Mouse (Mus musculus) heart, adult 8-10 months (tissue): ENCODE measurements around the gene Itpripl2. TPM values are rescaled to one million over a fixed set of nuclear protein-coding genes. Genes with fewer than 3 reads are reported as not detected.

ENCODE experiments used
- DNase-seq: peaks from one replicate; pipeline ENCODE4 v3.0.0; 2022; ENCODE audit warnings: low spot score
- total RNA-seq, 4 experiments: library from RNA; stranded (reverse); gene quantifications; 2 replicates each; pipeline ENCODE4 v1.2.4; 2022

Itpripl2 gene
- total RNA-seq, 4 experiments from 2014 or later: 15.0 to 23.1 (median 19.3) TPM

GRCm38 (mm10) chr7:118488060-118488664 lies 3.6 kb downstream of the Itpripl2 start:
- no peak for DNase-seq

GRCm38 (mm10) chr7:118486917-118487316 lies 4.9 kb downstream of the Itpripl2 start:
- DNase-seq: no peak

GRCm38 (mm10) chr7:118483996-118484395 lies 7.8 kb downstream of the Itpripl2 start:
- DNase-seq: no peak

GRCm38 (mm10) chr7:118482001-118482400 lies 9.8 kb downstream of the Itpripl2 start:
- DNase-seq: no peak

- peak; percentile 52 for DNase-seq
Measured at GRCm38 (mm10) chr7:118481047-118481810, 10.5 kb downstream of the Itpripl2 start.

GRCm38 (mm10) chr7:118480160-118480709 lies 11.5 kb downstream of the Itpripl2 start:
- no peak for DNase-seq

GRCm38 (mm10) chr7:118478835-118479312 lies 12.9 kb downstream of the Itpripl2 start:
- DNase-seq: peak; percentile 90

GRCm38 (mm10) chr7:118476428-118476827 lies 15.3 kb downstream of the Itpripl2 start:
- DNase-seq: no peak

- peak; percentile 69 for DNase-seq
Measured at GRCm38 (mm10) chr7:118475008-118475705, 16.6 kb downstream of the Itpripl2 start.

- no peak for DNase-seq
Measured at GRCm38 (mm10) chr7:118472886-118473285, 18.9 kb downstream of the Itpripl2 start.

GRCm38 (mm10) chr7:118468060-118468459 lies 23.7 kb downstream of the Itpripl2 start:
- no peak for DNase-seq

- no peak for DNase-seq
Measured at GRCm38 (mm10) chr7:118464432-118464831, 27.3 kb downstream of the Itpripl2 start.

GRCm38 (mm10) chr7:118462818-118463762 lies 28.7 kb downstream of the Itpripl2 start:
- no peak for DNase-seq

- DNase-seq: no peak
Measured at GRCm38 (mm10) chr7:118461400-118462136, 30.2 kb downstream of the Itpripl2 start.

GRCm38 (mm10) chr7:118453722-118454121 lies 38.1 kb downstream of the Itpripl2 start:
- no peak for DNase-seq

GRCm38 (mm10) chr7:118452940-118453339 lies 38.8 kb downstream of the Itpripl2 start:
- DNase-seq: no peak

- peak; percentile 62 for DNase-seq
Measured at GRCm38 (mm10) chr7:118448134-118448967, 43.4 kb downstream of the Itpripl2 start, which contains the start of gene Syt17. Gene Syt17 (minus strand): TSS chr7:118448222.

GRCm38 (mm10) chr7:118447291-118448133 lies 44.3 kb downstream of the Itpripl2 start:
- DNase-seq: no peak
